Mouse (Mus musculus) ES-E14 (cell line): ENCODE results near the gene Rasl10a. TPM values are rescaled to one million over a fixed set of nuclear protein-coding genes. Genes with fewer than 3 reads are reported as not detected.
A peak's percentile ranks its signal among the peaks of the same experiment; 100 is the strongest.

ENCODE experiments used
- DNase-seq: peaks from one replicate; pipeline ENCODE4 v3.0.0-alpha.2; 2013; ENCODE audit warnings: low read depth, low spot score
- H3K27ac ChIP-seq: 2 replicates; pipeline ENCODE4 v1.5.1; 2012; ENCODE audit warnings: low read depth, mild to moderate bottlenecking, low read length, moderate library complexity, mixed read lengths; ENCODE audit not compliant: poor library complexity, insufficient read depth, severe bottlenecking
- H3K36me3 ChIP-seq: 2 replicates; pipeline ENCODE4 v1.6.1; 2012; ENCODE audit warnings: mild to moderate bottlenecking, low read length, moderate library complexity, mixed read lengths; ENCODE audit not compliant: control insufficient read depth, poor library complexity, insufficient read depth, severe bottlenecking
- H3K4me1 ChIP-seq, 2 experiments: fragments of 150-350 bp in 1 of 2; sonication (generic) in 1 of 2; 2 replicates each; pipeline ENCODE4 v1.6.1; 2012; ENCODE audit warnings: low read length in 2 of 2, mild to moderate bottlenecking in 1 of 2, mixed read lengths in 1 of 2; ENCODE audit not compliant: control insufficient read depth in 2 of 2, insufficient read depth in 2 of 2, poor library complexity in 1 of 2
- H3K4me3 ChIP-seq, 2 experiments: fragments of 150-350 bp in 1 of 2; sonication (generic) in 1 of 2; 2 replicates each; pipeline ENCODE4 v1.5.1; 2012; ENCODE audit warnings: low read length in 2 of 2, low read depth in 1 of 2, mild to moderate bottlenecking in 1 of 2, mixed read lengths in 1 of 2; ENCODE audit not compliant: insufficient read depth in 1 of 2, poor library complexity in 1 of 2, severe bottlenecking in 1 of 2
- H3K9ac ChIP-seq: 2 replicates; pipeline ENCODE4 v1.6.1; 2012; ENCODE audit warnings: low read depth, mild to moderate bottlenecking, low read length, mixed read lengths; ENCODE audit not compliant: poor library complexity, insufficient read depth, severe bottlenecking
- H3K9me3 ChIP-seq: fragments of 150-350 bp; sonication (generic); 2 replicates; pipeline ENCODE4 v1.6.1; 2012; ENCODE audit warnings: low read depth, mild to moderate bottlenecking, low read length; ENCODE audit not compliant: control insufficient read depth, insufficient read depth
- CHD2 ChIP-seq: IDR thresholded peaks from 2 replicates; pipeline ENCODE4 v1.6.1; 2014; ENCODE audit warnings: mild to moderate bottlenecking, low read depth, low read length, inconsistent platforms
- HCFC1 ChIP-seq: IDR thresholded peaks from 2 replicates; pipeline ENCODE4 v1.6.1; 2012; ENCODE audit warnings: low read length, inconsistent platforms, borderline replicate concordance; ENCODE audit not compliant: insufficient read depth
- MAFK ChIP-seq: IDR thresholded peaks from 2 replicates; pipeline ENCODE4 v1.6.1; 2014; ENCODE audit warnings: mild to moderate bottlenecking, low read depth, low read length, inconsistent platforms; ENCODE audit not compliant: insufficient read depth
- ZC3H11A ChIP-seq: IDR thresholded peaks from 2 replicates; pipeline ENCODE4 v1.6.1; 2012; ENCODE audit warnings: low read depth, mild to moderate bottlenecking, inconsistent platforms, low read length, borderline replicate concordance
- ZNF384 ChIP-seq: IDR thresholded peaks from 2 replicates; pipeline ENCODE4 v1.6.1; 2012; ENCODE audit warnings: low read depth, low read length, inconsistent platforms
- in situ Hi-C, 2 experiments: fragments of 600-800 bp; cut with MboI; formaldehyde crosslinking; loops; one replicate each; pipeline ENCODE4 v1.15.1; 2025; ENCODE audit warnings: low sequenced_read_pairs in 2 of 2, inconsistent platforms in 1 of 2; ENCODE audit not compliant: unreplicated experiment in 2 of 2
- total RNA-seq: library from RNA; depleted of rRNA; stranded (reverse); fragments of 300-350 nt; gene quantifications from 2 replicates; pipeline ENCODE4 v1.2.3, GENCODE M21; 2012; rRNA removed

The Rasl10a gene
- total RNA-seq, 1 experiment: 1.5 TPM

DNA sequence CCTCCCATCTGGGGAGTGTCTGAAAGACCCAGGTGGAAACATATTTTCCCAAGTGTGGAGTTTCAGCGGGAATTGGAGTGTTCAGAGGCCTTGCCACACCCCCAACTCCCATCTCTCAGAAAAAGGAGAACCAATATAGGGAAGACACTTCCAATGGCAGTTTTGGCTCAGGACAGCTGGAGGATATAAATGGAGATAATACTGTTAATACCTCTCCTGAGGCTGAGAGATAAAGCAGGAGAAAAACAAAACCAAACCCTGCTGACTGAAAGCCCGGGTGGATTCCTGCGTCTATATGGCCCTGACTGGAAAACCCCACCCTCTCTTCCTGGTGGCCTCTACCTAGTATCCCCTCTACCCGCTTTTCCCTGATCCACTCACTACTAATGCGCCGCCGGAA, 44.5 kb downstream of the Rasl10a start:
- Histone ChIP-seq H3K4me3 (no peak overlapping the region), H3K4me1 (peaks cover 3 to 10% of the 10 kb centered on the region in 2 experiments; a peak in 3 of 4 replicates), H3K9me3 (no peaks in the 10 kb centered on the region), H3K36me3 (peaks cover 27% of the 10 kb centered on the region), H3K9ac (no peak overlapping the region), H3K27ac (no peak overlapping the region)
- TF ChIP-seq ZNF384: no peak
- TF ChIP-seq ZC3H11A: no peak
- TF ChIP-seq CHD2: no peak
- 0 out of 2 replicates have a peak, but pooled peaks have one; percentile 0 for TF ChIP-seq MAFK
- no peak for TF ChIP-seq HCFC1
- no peak for DNase-seq
- in situ Hi-C loops: no loop called here

DNA sequence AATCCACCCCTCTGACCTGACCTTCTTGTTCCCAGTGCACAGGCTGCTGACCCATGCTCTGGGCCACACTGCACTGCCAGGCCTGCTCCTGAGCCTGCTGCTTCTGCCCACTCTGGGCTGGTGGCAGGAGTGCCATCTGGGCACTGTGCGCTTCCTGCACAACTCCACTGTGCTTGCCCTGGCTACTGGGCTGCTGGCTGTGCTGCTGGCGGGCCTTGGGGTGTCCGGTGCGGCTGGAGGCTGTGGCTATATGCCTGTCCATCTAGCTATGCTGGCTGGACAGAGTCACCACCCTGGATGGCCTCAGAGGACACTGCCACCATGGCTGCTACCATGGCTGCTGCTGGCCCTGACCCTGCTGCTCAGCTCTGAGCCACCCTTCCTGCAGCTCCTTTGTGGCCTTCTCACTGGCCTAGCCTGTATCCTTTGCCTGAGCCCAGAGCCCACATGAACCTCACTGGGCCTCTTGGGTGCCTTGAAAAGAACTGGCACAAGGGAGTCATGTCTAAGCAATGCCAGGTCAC, 46.1 kb downstream of the Rasl10a start:
- no peak for DNase-seq
- in situ Hi-C loops: no loop called here
- H3K27ac ChIP-seq: no peak overlapping the region
- peaks cover 3 to 10% of the 10 kb centered on the region in 2 experiments; a peak in 3 of 4 replicates for H3K4me1 ChIP-seq
- peaks cover 27% of the 10 kb centered on the region for H3K36me3 ChIP-seq
- no peaks in the 10 kb centered on the region for H3K9me3 ChIP-seq
- H3K9ac ChIP-seq: no peak overlapping the region
- no peak overlapping the region for H3K4me3 ChIP-seq
- TF ChIP-seq HCFC1 (no peak), ZC3H11A (no peak)

DNA sequence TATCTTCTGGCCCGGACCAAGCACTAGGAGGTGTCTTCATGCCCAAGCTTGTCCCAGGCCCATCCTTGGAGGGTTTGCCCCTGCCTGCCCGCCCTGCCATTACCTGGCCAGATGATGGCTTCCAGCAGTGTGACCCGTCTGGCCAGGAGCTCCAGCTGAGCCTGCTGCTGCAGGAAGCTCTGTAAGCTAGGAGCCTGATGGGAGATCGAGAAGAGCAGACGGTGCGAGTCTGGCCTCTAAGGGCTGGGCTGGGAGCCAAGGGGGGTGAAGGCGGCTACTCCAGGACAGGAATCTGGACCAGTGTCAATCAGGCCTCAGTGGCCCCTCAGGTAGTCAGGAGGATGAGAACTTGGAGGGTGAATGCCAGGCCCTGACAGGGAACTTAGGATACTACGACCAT, 51.5 kb downstream of the Rasl10a start:
- Histone ChIP-seq H3K4me1 (no peaks in the 10 kb centered on the region), H3K9me3 (no peaks in the 10 kb centered on the region), H3K4me3 (no peak overlapping the region), H3K9ac (no peak overlapping the region), H3K27ac (no peak overlapping the region), H3K36me3 (peaks cover 13% of the 10 kb centered on the region; the same call in 1 of the 2 replicates)
- in situ Hi-C loops: no loop called here
- no peak for DNase-seq
- TF ChIP-seq ZNF384 (no peak), ZC3H11A (no peak)

Other genes with a start within 250 kb of the Rasl10a start
- gene Nf2, start 208.6 kb upstream of the Rasl10a start, total RNA-seq: 53.8 and 65.6 TPM in 2 replicates
- 57.7 and 93.2 TPM in 2 replicates for gene Nipsnap1, start 184.2 kb upstream of the Rasl10a start, total RNA-seq
- 46.4 and 47.5 TPM in 2 replicates for gene Thoc5, start 162.8 kb upstream of the Rasl10a start, total RNA-seq
- gene Nefh, start 110.1 kb upstream of the Rasl10a start, total RNA-seq: 13.9 and 17.7 TPM in 2 replicates
- gene Ap1b1, start 71.3 kb upstream of the Rasl10a start, total RNA-seq: 37.2 and 42.4 TPM in 2 replicates
- gene Gas2l1, start 7.2 kb downstream of the Rasl10a start, total RNA-seq: 32.7 and 40.9 TPM in 2 replicates
- gene Rhbdd3, start 40.8 kb downstream of the Rasl10a start, total RNA-seq: 33.9 and 40.5 TPM in 2 replicates
- gene Ewsr1, start 41.1 kb downstream of the Rasl10a start, total RNA-seq: 396 and 421 TPM in 2 replicates
- 2.7 and 6.3 TPM in 2 replicates for gene Emid1, start 94.1 kb downstream of the Rasl10a start, total RNA-seq
- gene Kremen1, start 203.4 kb downstream of the Rasl10a start, total RNA-seq: 17.9 and 24.3 TPM in 2 replicates